Mouse (Mus musculus) bone marrow macrophage, adult 2 months (primary cell): Measurements from ENCODE around the gene RPS10-NUDT3. TPM values are rescaled to one million over a fixed set of nuclear protein-coding genes. Genes with fewer than 3 reads are reported as not detected.
A peak's percentile ranks its signal among the peaks of the same experiment; 100 is the strongest.

Experiments used
- H3K27ac ChIP-seq: 2 replicates; pipeline ENCODE4 v1.5.1; 2012; ENCODE audit warnings: low read depth, low read length; ENCODE audit not compliant: insufficient read depth
- H3K4me1 ChIP-seq: 2 replicates; pipeline ENCODE4 v1.6.1; 2012; ENCODE audit warnings: low read length; ENCODE audit not compliant: control insufficient read depth, insufficient read depth
- H3K4me3 ChIP-seq: 2 replicates; pipeline ENCODE4 v1.5.1; 2012; ENCODE audit warnings: mild to moderate bottlenecking, low read length, moderate library complexity; ENCODE audit not compliant: insufficient read depth
- CTCF ChIP-seq: IDR thresholded peaks from 2 replicates; pipeline ENCODE4 v1.5.1; 2012; ENCODE audit warnings: low read depth, mild to moderate bottlenecking, low read length, moderate library complexity
- POLR2A ChIP-seq: IDR thresholded peaks from 2 replicates; pipeline ENCODE4 v1.6.1; 2012; ENCODE audit warnings: mild to moderate bottlenecking, low read depth, low read length, borderline replicate concordance
- polyA plus RNA-seq: library from polyadenylated mRNA; stranded (reverse); fragments of >200 nt; gene quantifications from 2 replicates; pipeline ENCODE4 v1.2.4, GENCODE M21; 2012; ENCODE audit not compliant: missing spikeins, insufficient read depth, insufficient read length

Gene RPS10-NUDT3
- polyA plus RNA-seq, 1 experiment = not detected

GRCm38 (mm10) chr17:27578487-27578886 lies 56.5 kb downstream of the RPS10-NUDT3 start:
- TF ChIP-seq POLR2A (no peak), CTCF (no peak)
- peaks cover 7% of the 10 kb centered on the region; the same call in 1 of the 2 replicates for H3K4me1 ChIP-seq
- H3K27ac ChIP-seq = no peak overlapping the region
- H3K4me3 ChIP-seq = no peak overlapping the region

- TF ChIP-seq CTCF = no peak
- TF ChIP-seq POLR2A = no peak
- Histone ChIP-seq H3K27ac (no peak overlapping the region), H3K4me1 (no peaks in the 10 kb centered on the region), H3K4me3 (no peak overlapping the region)
Measured at GRCm38 (mm10) chr17:27577468-27577867, 57.6 kb downstream of the RPS10-NUDT3 start.

GRCm38 (mm10) chr17:27576056-27576455 lies 59.0 kb downstream of the RPS10-NUDT3 start:
- Histone ChIP-seq H3K4me3 (no peak overlapping the region), H3K27ac (no peak overlapping the region), H3K4me1 (no peaks in the 10 kb centered on the region)
- no peak for TF ChIP-seq CTCF

GRCm38 (mm10) chr17:27575116-27575776 lies 59.8 kb downstream of the RPS10-NUDT3 start:
- Histone ChIP-seq H3K4me1 (peaks cover 4% of the 10 kb centered on the region), H3K27ac (no peak overlapping the region), H3K4me3 (no peak overlapping the region)
- TF ChIP-seq POLR2A (no peak), CTCF (no peak)

- Histone ChIP-seq H3K4me3 (no peak overlapping the region), H3K4me1 (peaks cover 10% of the 10 kb centered on the region), H3K27ac (no peak overlapping the region)
- TF ChIP-seq CTCF (no peak), POLR2A (no peak)
Measured at GRCm38 (mm10) chr17:27574470-27575115, 60.4 kb downstream of the RPS10-NUDT3 start.

- H3K27ac ChIP-seq = no peak overlapping the region
- H3K4me1 ChIP-seq = peaks cover 15% of the 10 kb centered on the region
- TF ChIP-seq POLR2A = no peak
- no peak for TF ChIP-seq CTCF
- H3K4me3 ChIP-seq = no peak overlapping the region
Measured at GRCm38 (mm10) chr17:27573772-27574320, 61.2 kb downstream of the RPS10-NUDT3 start.

- no peak for TF ChIP-seq POLR2A
- TF ChIP-seq CTCF = no peak
- peaks cover 32% of the 10 kb centered on the region for H3K4me1 ChIP-seq
- no peak overlapping the region for H3K4me3 ChIP-seq
- no peak overlapping the region for H3K27ac ChIP-seq
Measured at GRCm38 (mm10) chr17:27571315-27571714, 63.7 kb downstream of the RPS10-NUDT3 start.

- TF ChIP-seq POLR2A (no peak), CTCF (no peak)
- peaks cover 37% of the 10 kb centered on the region for H3K4me1 ChIP-seq
- H3K27ac ChIP-seq = no peak overlapping the region
- no peak overlapping the region for H3K4me3 ChIP-seq
Measured at GRCm38 (mm10) chr17:27568228-27568627, 66.8 kb downstream of the RPS10-NUDT3 start.

GRCm38 (mm10) chr17:27565942-27566267 lies 69.1 kb downstream of the RPS10-NUDT3 start:
- H3K4me3 ChIP-seq = peak overlapping the region; percentile 77
- TF ChIP-seq POLR2A (no peak), CTCF (no peak)
- H3K4me1 ChIP-seq = peaks cover 47% of the 10 kb centered on the region
- H3K27ac ChIP-seq = 0 out of 2 replicates have a peak overlapping the region, but pooled peaks have one; percentile 7
